Mouse (Mus musculus) lung, postnatal 10 days (tissue): Measurements from ENCODE around the gene Slc9a8.
A peak's percentile ranks its signal among the peaks of the same experiment; 100 is the strongest.

ENCODE experiments used
- DNase-seq: peaks from one replicate; pipeline ENCODE4 v3.0.0; 2021

Gene Slc9a8

GRCm38 (mm10) chr2:167485501-167486377 lies 64.2 kb downstream of the Slc9a8 start:
- DNase-seq, result peak; percentile 55

- DNase-seq, result no peak
Observed at GRCm38 (mm10) chr2:167486573-167486972, 65.1 kb downstream of the Slc9a8 start.

GRCm38 (mm10) chr2:167487551-167487950 lies 66.0 kb downstream of the Slc9a8 start:
- DNase-seq, result no peak

- DNase-seq, result no peak
Observed at GRCm38 (mm10) chr2:167487994-167488393, 66.5 kb downstream of the Slc9a8 start.

- peak; percentile 50 for DNase-seq
Observed at GRCm38 (mm10) chr2:167490813-167491525, 69.5 kb downstream of the Slc9a8 start.

GRCm38 (mm10) chr2:167491757-167492708 lies 70.5 kb downstream of the Slc9a8 start, which contains the start of gene Rnf114:
TSS of gene Rnf114 (plus strand) at chr2:167492645.
- peak; percentile 61 for DNase-seq

- peak; percentile 93 for DNase-seq
Observed at GRCm38 (mm10) chr2:167492713-167493636, 71.5 kb downstream of the Slc9a8 start, which contains the start of gene Spata2. TSS of gene Spata2 (minus strand) at chr2:167492887.

DNA sequence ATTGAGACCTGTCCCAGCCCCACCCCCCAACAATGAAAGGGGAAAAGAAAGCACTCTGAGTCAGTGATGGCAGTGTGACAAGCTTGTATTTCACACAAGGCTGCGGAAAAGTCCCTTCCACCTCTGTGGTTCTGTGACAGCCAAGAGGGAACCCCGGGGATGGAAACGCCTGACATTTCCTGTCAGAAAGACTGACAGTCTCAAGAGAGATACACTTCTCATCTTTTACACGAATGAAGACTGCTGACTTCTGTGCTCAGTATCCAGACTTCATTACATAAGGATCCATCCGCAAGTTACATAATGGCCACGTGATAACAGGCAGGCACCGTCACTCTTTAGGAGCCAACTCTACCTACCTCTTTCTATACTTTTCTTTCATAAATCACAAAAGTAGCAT lies 74.9 kb downstream of the Slc9a8 start:
- DNase-seq, result no peak

GRCm38 (mm10) chr2:167497272-167497671 lies 75.8 kb downstream of the Slc9a8 start:
- peak; percentile 76 for DNase-seq

DNA sequence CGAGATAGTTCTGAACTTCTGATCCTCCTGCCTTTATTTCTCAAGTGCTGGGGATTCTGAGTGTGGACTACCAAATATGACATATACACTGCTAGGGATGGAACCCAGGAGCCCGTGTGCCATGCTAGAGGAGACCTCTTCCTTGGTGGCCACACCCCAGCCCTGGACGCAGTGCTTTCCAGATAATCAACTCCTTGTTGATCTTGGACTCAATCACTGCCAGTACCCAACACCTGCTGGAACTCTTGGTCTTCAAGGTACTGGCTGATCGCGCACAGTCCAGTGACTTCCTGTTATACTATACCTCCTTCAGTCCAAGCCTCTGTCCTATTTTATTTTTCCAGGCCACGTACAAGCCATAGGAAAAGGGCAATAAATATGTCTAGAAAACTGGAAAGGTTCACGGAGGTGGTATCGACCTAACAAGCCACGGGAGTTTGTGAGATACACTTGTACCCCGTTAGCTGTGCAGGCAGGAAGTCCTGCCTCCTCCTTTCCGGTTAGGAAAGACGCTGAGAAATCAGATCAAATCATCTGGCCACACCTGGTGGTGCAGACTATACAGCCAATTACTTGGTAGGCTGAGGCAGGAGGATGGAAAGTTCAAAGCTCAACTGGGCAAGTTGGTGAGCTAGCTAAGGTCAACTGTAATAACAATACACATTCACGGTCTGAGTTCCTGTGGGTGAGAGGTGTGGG lies 81.2 kb downstream of the Slc9a8 start:
- no peak for DNase-seq

DNA sequence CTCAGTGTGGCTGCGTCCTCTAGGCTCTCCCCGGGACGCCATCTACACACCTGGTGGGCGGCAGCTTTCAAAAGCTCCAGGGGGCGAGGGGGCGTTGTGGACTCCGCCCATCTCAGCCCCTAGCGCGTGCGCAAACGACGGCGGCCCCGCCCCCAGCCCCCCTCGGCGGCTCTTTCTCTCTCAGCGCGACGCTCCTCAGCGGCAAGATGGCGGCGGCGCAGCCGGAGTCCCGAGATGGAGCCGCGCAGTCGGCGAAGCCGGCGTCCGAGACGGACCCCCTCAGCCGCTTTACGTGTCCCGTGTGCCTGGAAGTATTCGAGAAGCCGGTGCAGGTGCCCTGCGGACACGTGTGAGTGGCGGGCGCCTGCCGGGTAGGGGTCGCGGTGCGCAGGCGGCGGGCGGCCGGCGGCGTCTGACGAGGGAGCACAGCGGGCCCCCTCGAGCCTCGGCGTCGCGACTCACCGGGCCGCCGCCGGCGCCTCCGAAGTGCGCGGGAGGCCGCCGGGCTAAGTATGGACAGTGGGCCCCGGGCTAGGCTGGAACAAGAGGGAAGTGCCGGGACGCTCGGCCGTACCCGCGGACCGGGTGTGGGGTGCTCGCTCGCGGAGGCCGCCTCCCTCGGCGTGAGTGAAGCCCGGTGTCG lies 81.9 kb downstream of the Slc9a8 start:
- DNase-seq, result peak; percentile 92

DNA sequence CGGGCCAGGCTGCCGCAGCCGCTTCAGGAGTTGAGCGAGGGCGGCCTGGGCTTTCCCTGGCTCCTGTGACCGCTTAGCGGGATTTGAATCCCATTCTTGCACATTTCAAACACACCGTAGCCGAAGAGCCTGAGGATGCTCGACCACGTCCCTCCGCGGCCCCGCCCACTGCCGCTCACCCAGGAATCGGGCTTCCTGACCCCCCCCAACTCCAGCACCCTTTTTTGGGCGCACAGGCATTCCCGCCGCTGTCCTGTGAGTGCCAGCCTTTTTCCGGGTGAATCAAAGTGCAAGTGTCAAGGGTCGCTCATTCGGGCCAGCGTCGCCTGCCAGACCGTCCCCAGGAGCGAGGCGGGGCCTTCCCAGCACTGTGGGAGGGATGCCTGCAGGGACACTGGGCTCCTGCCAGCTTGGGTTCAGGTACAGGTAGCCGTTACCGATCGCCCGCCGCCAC lies 82.4 kb downstream of the Slc9a8 start:
- DNase-seq, result peak; percentile 81

- DNase-seq, result peak; percentile 68
Observed at GRCm38 (mm10) chr2:167505127-167505526, 83.6 kb downstream of the Slc9a8 start.

DNA sequence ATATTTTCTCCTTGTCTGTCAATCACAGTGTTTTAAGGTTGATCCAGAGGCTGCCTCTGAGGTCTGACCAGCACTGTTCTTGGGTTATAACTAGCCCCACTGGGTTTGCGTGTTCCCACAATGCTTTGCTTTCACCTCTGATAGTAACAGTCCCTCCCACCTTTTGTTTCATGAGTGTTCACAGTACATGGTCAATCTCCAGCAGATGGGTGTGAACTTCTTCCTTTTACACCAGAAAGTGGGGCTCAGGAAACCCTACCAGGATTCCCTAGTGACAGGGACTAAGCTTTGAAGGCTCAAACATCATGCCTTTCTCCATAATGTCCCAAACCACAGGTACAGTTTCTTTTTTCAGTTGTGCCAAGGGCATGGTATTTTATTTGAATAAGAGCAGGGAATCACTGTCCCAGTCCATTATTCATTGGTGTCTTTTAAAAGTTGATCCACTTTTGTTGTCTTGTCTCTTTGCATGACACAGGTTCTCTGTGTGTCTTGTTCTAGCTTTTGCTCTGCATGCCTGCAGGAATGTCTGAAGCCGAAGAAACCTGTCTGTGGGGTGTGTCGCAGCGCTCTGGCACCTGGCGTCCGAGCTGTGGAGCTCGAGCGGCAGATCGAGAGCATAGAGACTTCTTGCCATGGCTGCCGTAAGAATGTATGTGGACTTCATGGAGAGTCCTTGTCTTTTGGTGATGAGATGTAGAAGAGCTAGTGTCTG lies 85.2 kb downstream of the Slc9a8 start:
- DNase-seq, result no peak

DNA sequence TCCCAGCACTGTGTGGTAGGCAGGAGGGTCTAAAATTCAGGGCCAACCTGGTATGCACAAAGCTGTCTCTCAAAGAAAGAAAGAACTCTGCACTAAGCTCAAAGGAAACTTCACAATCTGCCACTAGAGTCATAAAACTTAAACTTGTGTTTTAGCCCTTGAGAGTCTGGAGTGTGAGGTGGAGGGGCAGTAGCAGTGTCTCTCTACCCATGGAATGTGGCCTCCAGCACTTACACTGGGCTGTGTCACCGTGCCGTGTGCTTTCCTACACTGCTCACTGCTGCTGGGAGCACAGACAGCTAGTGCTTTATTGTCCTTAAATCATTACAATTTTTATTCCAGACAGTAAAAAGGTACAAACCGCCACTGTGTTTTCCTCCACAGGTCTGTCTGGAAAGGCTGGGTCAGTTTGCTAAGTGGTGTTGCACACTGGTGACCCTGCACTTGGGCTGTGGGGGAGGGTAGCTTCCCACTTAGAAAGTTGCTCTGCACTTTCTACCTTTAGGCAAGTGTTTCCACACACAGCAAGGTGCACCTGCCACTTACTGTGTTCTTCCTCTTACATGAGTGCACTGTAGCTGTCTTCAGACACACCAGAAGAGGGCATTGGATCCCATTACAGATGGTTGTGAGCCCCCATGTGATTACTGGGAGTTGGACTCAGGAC lies 86.3 kb downstream of the Slc9a8 start:
- DNase-seq, result peak; percentile 45

- DNase-seq, result no peak
Observed at GRCm38 (mm10) chr2:167508569-167508968, 87.1 kb downstream of the Slc9a8 start.

DNA sequence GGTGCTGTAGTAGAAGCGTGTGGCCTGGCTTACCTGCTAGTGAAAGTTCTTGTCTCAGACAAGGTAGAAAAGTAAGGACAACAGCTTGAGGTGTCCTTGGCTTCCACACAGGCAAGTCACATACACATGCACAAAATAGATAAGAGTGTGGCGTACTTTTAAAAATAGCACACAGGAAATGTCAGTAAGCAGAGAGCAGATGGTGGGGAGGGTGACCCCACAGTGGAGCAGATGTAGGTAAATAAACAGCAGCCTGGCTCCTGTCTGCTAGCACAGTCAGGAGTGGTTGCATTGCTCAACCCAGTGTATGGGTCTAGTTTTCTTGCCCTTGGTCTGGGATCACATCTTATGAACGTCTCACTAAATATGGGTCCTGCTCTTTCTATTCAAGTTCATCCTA lies 89.0 kb downstream of the Slc9a8 start:
- DNase-seq, result no peak

DNA sequence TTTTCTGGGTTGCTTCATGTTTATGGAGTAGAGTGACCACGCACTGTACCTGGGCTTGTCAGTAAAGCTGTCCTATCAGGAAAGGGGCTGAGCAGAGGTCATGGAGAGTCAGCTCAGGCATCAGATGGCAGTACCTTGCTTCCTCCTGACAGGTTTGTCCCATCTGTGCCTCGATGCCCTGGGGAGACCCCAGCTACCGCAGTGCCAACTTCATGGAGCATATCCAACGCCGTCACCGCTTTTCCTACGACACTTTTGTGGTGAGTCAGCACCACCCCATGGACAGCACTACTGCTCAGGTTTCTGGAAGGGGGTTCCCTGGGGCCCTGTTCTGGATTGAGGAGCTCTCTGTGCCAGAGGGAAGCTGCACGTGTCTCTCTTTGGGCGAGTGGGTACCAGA lies 90.9 kb downstream of the Slc9a8 start:
- no peak for DNase-seq

DNA sequence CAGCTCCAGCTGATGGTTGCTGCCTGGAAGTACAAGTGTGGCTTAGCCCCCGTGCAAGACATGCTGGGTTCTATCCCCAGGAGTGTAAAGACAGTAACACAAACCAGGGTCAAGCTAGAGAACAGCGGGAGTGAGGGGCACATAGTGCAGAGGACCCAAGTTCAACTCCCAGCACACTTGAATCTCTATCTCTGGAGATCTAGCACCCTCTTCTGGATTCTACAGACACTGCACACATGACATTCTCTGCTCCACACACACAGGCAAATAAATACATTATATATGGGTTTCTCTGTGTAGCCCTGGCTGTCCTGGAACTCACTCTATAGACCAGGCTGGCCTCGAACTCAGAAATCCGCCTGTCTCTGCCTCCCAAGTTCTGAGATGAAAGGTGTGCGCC lies 91.5 kb downstream of the Slc9a8 start:
- DNase-seq, result no peak
